Mouse (Mus musculus): ENCODE data around the gene Krtap10-10.
"Not testable (repeated sequence)": the region's sequence is repeated elsewhere in the genome, so short reads cannot be mapped to it uniquely, and the experiment has no call there.

The Krtap10-10 gene

GRCm38 (mm10) chr10:77835647-77836046 lies at the start of gene Krtap10-10:
Gene Krtap10-10 (plus strand): TSS chr10:77835947.
- no peak for DNase-seq (ENCODE audit: low spot score)

- DNase-seq (ENCODE audit: low spot score) = not testable (repeated sequence)
Measured at GRCm38 (mm10) chr10:77787876-77788275, 47.9 kb upstream of the Krtap10-10 start, which contains the start of gene Gm7137. Gene Gm7137 (minus strand): TSS chr10:77788200.

- no peak for DNase-seq (ENCODE audit: low spot score)
Measured at GRCm38 (mm10) chr10:77788621-77789020, 47.1 kb upstream of the Krtap10-10 start.

- DNase-seq (ENCODE audit: low spot score) = no peak
Measured at GRCm38 (mm10) chr10:77794976-77795375, 40.8 kb upstream of the Krtap10-10 start, which contains the start of gene Gm9639. Gene Gm9639 (minus strand): TSS chr10:77795076.

GRCm38 (mm10) chr10:77797677-77798076 lies 38.1 kb upstream of the Krtap10-10 start:
- DNase-seq (ENCODE audit: low spot score) = no peak

- DNase-seq (ENCODE audit: low spot score) = not testable (repeated sequence)
Measured at GRCm38 (mm10) chr10:77798164-77798920, 37.4 kb upstream of the Krtap10-10 start.

GRCm38 (mm10) chr10:77798921-77799508 lies 36.7 kb upstream of the Krtap10-10 start, which contains the start of gene Gm19668:
Gene Gm19668 (minus strand): TSS chr10:77799133.
- no peak for DNase-seq (ENCODE audit: low spot score)

GRCm38 (mm10) chr10:77804095-77804494 lies 31.7 kb upstream of the Krtap10-10 start:
- DNase-seq (ENCODE audit: low spot score) = no peak

- DNase-seq (ENCODE audit: low spot score) = no peak
Measured at GRCm38 (mm10) chr10:77811743-77812142, 24.0 kb upstream of the Krtap10-10 start, which contains the start of gene Gm9507. Gene Gm9507 (minus strand): TSS chr10:77811843.

- DNase-seq (ENCODE audit: low spot score) = no peak
Measured at GRCm38 (mm10) chr10:77814382-77814781, 21.4 kb upstream of the Krtap10-10 start, which contains the start of gene Gm2696. Gene Gm2696 (plus strand): TSS chr10:77814682.

GRCm38 (mm10) chr10:77815514-77815913 lies 20.2 kb upstream of the Krtap10-10 start:
- no peak for DNase-seq (ENCODE audit: low spot score)

- DNase-seq (ENCODE audit: low spot score) = no peak
Measured at GRCm38 (mm10) chr10:77818523-77818922, 17.2 kb upstream of the Krtap10-10 start.

GRCm38 (mm10) chr10:77819203-77819602 lies 16.5 kb upstream of the Krtap10-10 start:
- no peak for DNase-seq (ENCODE audit: low spot score)

- DNase-seq (ENCODE audit: low spot score) = no peak
Measured at GRCm38 (mm10) chr10:77826951-77827350, 8.8 kb upstream of the Krtap10-10 start, which contains the start of gene Krtap10-4. Gene Krtap10-4 (minus strand): TSS chr10:77827095.

- no peak for DNase-seq (ENCODE audit: low spot score)
Measured at GRCm38 (mm10) chr10:77839006-77839405, 3.3 kb downstream of the Krtap10-10 start.

- DNase-seq (ENCODE audit: low spot score) = no peak
Measured at GRCm38 (mm10) chr10:77846503-77846902, 10.8 kb downstream of the Krtap10-10 start, which contains the start of gene Gm36176. Gene Gm36176 (plus strand): TSS chr10:77846803.

- DNase-seq (ENCODE audit: low spot score) = no peak
Measured at GRCm38 (mm10) chr10:77846961-77847360, 11.2 kb downstream of the Krtap10-10 start.

- no peak for DNase-seq (ENCODE audit: low spot score)
Measured at GRCm38 (mm10) chr10:77847538-77847937, 11.8 kb downstream of the Krtap10-10 start.

- no peak for DNase-seq (ENCODE audit: low spot score)
Measured at GRCm38 (mm10) chr10:77852559-77852958, 16.8 kb downstream of the Krtap10-10 start, which contains the start of gene Gm10318. Gene Gm10318 (plus strand): TSS chr10:77852859.

- DNase-seq (ENCODE audit: low spot score) = no peak
Measured at GRCm38 (mm10) chr10:77861675-77862074, 25.9 kb downstream of the Krtap10-10 start, which contains the start of gene Gm3285. Gene Gm3285 (plus strand): TSS chr10:77861975.

- no peak for DNase-seq (ENCODE audit: low spot score)
Measured at GRCm38 (mm10) chr10:77864067-77864761, 28.5 kb downstream of the Krtap10-10 start.

- no peak for DNase-seq (ENCODE audit: low spot score)
Measured at GRCm38 (mm10) chr10:77864762-77865143, 29.0 kb downstream of the Krtap10-10 start.
